Mouse (Mus musculus): ENCODE results near the gene Fmn2.

Gene Fmn2

GRCm38 (mm10) chr1:174811846-174812245, 310.2 kb downstream of the Fmn2 start:
- no peak for DNase-seq (ENCODE audit: low spot score)

DNA sequence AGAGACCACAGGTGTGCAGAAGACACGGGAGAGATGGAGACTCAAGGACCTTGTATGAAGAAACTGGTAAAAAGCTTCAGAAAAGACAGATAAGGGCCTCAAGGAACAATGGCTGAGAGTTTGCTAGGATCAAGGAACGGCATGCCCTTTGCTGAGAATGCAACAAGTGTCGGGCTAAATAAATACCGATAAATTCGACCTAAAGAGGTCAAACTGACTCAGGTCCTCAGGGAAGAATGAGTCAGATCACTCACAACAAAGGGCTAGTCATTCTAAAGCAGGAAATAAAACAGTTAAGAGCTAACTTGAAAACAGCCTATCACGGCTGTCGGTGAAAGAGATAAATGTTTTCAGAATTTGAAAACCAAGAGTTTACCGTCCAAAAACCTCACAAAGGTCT, 324.9 kb downstream of the Fmn2 start:
- no peak for DNase-seq (ENCODE audit: low spot score)

- peak; percentile 39 for DNase-seq (ENCODE audit: low spot score)
These were observed 335.2 kb downstream of the Fmn2 start for GRCm38 (mm10) chr1:174836861-174837260.

- no peak for DNase-seq (ENCODE audit: low spot score)
These were observed 343.2 kb downstream of the Fmn2 start for GRCm38 (mm10) chr1:174844786-174845185.

GRCm38 (mm10) chr1:174856188-174856587, 354.6 kb downstream of the Fmn2 start:
- no peak for DNase-seq (ENCODE audit: low spot score)

DNA sequence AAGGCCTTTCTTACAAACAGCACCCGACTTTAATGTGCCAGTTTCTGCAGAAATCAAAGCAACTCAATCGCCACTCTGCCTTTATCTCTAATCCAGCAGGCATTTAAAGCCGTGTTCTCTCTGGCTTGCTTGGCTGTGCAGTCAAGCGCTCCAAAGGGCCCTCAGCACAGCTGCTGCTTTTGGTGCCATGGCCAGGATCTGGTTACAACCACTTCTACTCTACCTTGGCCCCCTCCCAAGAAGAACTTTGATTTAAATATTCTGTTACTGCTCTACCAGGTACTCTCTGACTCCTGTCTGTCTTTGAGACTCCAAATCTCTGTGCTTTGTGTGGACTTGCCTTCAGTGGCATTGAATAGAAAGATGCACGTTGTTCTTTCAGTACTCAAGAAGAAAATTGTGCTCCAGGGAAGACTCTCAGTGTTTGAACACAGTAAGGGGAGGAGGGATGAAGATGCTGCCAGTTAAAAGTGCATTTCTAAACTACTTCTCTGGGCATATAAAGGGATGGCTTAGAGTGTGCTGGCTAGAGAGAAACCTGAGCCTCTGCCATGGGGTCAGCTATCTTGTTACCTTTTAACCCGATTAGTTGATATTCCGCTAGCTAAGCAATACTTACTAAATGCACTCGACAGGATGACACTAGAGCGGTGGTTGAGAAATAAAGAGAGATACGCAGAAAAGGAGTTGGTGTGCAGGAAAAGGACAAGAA, 358.9 kb downstream of the Fmn2 start:
- DNase-seq (ENCODE audit: low spot score), result no peak
